Mouse (Mus musculus): ENCODE results near the gene Lrit3. TPM values are rescaled to one million over a fixed set of nuclear protein-coding genes. Genes with fewer than 3 reads are reported as not detected.
"Not testable (repeated sequence)": the region's sequence is repeated elsewhere in the genome, so short reads cannot be mapped to it uniquely, and the experiment has no call there.

Gene Lrit3
- polyA plus RNA-seq, 1 experiment from 2014 or later = not detected

DNA sequence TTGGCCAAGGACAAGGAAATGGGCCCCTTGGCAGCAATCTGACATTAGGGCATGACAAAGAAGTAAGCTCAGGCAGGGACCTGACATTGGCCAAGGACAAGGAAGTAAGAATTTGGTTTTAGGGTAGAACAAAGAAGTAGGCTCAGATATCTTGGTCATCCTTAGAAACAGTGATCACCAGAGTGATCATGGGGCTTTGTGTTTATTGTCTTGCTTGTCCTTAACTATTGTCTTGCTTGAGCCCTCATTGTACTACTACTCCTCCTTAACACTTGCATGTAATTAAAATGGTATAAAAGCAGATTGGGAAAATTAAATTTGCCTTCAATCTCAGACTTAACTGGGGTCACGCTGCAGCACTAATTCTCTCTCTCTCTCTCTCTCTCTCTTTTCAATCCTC is 46.2 kb downstream of the Lrit3 start:
- H3K27me3 ChIP-seq (replicated peaks; ENCODE audit: control insufficient read depth, insufficient read depth, low read length); H3K9me3 ChIP-seq (ENCODE audit: control insufficient read depth, low read length); H3K36me3 ChIP-seq (ENCODE audit: control insufficient read depth, insufficient read depth, low read length); H3K4me1 ChIP-seq (replicated peaks; ENCODE audit: control insufficient read depth, insufficient read depth, low read length); H3K4me3 ChIP-seq (ENCODE audit: low read depth, low read length); ATAC-seq (replicated peaks; ENCODE audit: low FRiP score); H3K27ac ChIP-seq (ENCODE audit: low read depth, low read length); H3K9ac ChIP-seq (ENCODE audit: low read depth, low read length); H3K4me2 ChIP-seq; DNase-seq (ENCODE audit: low spot score): not testable (repeated sequence)
- 93% methylated on average over 1 of the region's 1 CpGs for WGBS

DNA sequence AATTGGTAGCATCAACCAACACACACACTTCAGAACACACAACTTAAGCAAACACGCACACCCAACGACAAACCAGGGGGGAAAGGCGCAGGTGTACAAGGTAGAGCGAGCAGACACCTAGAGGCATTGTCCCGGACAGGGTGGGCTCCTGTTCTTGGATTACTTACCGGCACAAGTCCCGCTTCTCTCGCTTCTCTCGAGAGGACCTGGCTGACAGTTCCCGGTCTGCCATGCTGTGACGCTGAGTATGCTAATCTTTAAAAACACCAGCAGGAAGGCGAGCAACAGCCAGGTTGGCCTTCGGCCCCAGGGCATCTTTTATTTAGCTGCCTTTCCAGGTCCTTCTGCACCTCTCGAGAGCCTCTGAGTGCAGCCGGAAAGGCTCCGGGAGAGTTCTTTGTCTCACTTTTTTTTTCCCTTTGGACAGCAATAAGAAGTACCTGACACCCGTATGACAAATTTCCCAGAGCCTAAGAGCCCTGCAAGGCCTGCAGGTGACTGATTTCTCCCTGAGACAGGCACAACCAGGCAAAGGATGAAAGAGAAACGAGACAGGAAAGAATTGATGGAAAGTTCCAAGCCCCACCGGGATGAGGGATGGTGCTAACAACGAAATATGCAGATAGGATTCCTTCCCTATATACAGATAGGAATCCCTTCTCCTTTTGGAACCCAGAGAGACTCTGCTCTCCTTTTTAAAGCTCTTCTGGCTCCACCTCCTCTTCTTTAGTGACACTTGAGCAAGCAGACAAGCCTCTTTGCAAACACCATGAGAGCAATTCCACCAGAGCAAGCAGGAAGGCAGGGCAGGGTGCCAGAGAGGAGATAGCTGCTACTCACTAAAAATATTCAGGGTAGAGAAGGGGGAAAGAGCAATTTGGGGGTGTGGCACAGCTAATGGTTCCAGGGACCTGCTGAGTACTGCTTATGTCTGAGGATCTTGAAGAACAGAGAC is 48.9 kb downstream of the Lrit3 start, which contains the start of gene Egf:
Gene Egf, minus strand, starts transcription at position 667 of the 955 bp plus-strand sequence.
- Histone ChIP-seq H3K4me1 (replicated peaks; ENCODE audit: control insufficient read depth, insufficient read depth, low read length) (no peaks in the 10 kb centered on the region), H3K9ac (ENCODE audit: low read depth, low read length) (no peak within 1 kb of the TSS), H3K27me3 (replicated peaks; ENCODE audit: control insufficient read depth, insufficient read depth, low read length) (0 out of 2 replicates have a peak, but pooled peaks cover 6% of the 10 kb centered on the region), H3K9me3 (ENCODE audit: control insufficient read depth, low read length) (no peaks in the 10 kb centered on the region), H3K27ac (ENCODE audit: low read depth, low read length) (no peak within 1 kb of the TSS), H3K36me3 (ENCODE audit: control insufficient read depth, insufficient read depth, low read length) (no peaks in the 10 kb centered on the region), H3K4me3 (ENCODE audit: low read depth, low read length) (peak within 1 kb of the TSS; percentile 35), H3K4me2 (peak within 1 kb of the TSS; percentile 54)
- WGBS = 16% methylated on average over 20 of the region's 20 CpGs
- ATAC-seq (replicated peaks; ENCODE audit: low FRiP score) (no peak), DNase-seq (ENCODE audit: low spot score) (no peak)

DNA sequence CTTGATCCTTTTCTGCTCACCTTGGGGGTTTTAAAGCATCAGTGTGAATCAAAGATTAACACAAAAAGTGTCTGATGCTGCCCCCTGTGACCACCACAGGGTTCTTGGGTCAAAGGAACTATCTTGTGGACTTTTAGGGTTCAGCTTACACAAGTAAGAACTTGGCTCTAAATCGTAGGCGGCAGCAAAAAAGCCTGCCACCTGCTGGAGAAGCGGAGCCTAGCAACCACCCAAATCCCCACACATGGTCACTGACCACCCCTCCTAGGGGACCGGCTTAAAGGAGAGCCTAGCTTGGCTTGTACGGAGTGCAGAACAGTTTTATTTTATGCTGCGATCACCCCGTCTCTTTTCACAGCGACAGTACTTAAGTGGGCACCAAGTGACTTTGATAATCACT is 59.0 kb downstream of the Lrit3 start:
- 52% methylated on average over 8 of the region's 8 CpGs for WGBS
- DNase-seq (ENCODE audit: low spot score) (no peak), ATAC-seq (replicated peaks; ENCODE audit: low FRiP score) (no peak)
- no peaks in the 10 kb centered on the region for H3K27me3 ChIP-seq (replicated peaks; ENCODE audit: control insufficient read depth, insufficient read depth, low read length)
- H3K9me3 ChIP-seq (ENCODE audit: control insufficient read depth, low read length) = no peaks in the 10 kb centered on the region
- H3K9ac ChIP-seq (ENCODE audit: low read depth, low read length) = no peak overlapping the region
- no peak overlapping the region for H3K4me2 ChIP-seq
- no peaks in the 10 kb centered on the region for H3K36me3 ChIP-seq (ENCODE audit: control insufficient read depth, insufficient read depth, low read length)
- no peak overlapping the region for H3K27ac ChIP-seq (ENCODE audit: low read depth, low read length)
- H3K4me1 ChIP-seq (replicated peaks; ENCODE audit: control insufficient read depth, insufficient read depth, low read length) = no peaks in the 10 kb centered on the region
- H3K4me3 ChIP-seq (ENCODE audit: low read depth, low read length) = no peak overlapping the region

DNA sequence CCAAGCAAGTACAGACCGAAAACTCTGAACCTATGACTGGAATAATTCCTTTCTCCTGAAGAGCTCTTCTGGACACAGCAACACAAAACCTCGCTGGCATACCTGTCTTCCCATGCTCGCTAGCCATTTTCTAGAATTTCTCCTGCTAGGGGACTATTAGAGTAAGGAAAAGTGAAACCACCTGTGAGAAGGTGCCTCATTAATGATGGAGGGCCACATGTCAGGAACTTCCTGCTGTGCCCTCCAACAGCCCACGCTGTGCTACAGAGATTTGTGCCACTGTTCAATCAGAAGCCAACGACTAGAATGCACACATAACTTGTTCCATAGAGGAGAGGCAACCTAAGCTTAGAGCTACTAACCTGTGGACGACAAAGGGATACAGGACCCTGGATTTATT is 61.0 kb downstream of the Lrit3 start:
- DNase-seq (ENCODE audit: low spot score) (no peak), ATAC-seq (replicated peaks; ENCODE audit: low FRiP score) (no peak)
- Histone ChIP-seq H3K9ac (ENCODE audit: low read depth, low read length) (no peak overlapping the region), H3K4me2 (no peak overlapping the region), H3K27me3 (replicated peaks; ENCODE audit: control insufficient read depth, insufficient read depth, low read length) (no peaks in the 10 kb centered on the region), H3K4me3 (ENCODE audit: low read depth, low read length) (no peak overlapping the region), H3K4me1 (replicated peaks; ENCODE audit: control insufficient read depth, insufficient read depth, low read length) (no peaks in the 10 kb centered on the region), H3K9me3 (ENCODE audit: control insufficient read depth, low read length) (no peaks in the 10 kb centered on the region), H3K27ac (ENCODE audit: low read depth, low read length) (no peak overlapping the region), H3K36me3 (ENCODE audit: control insufficient read depth, insufficient read depth, low read length) (no peaks in the 10 kb centered on the region)
- 71% methylated on average over 6 of the region's 6 CpGs for WGBS

DNA sequence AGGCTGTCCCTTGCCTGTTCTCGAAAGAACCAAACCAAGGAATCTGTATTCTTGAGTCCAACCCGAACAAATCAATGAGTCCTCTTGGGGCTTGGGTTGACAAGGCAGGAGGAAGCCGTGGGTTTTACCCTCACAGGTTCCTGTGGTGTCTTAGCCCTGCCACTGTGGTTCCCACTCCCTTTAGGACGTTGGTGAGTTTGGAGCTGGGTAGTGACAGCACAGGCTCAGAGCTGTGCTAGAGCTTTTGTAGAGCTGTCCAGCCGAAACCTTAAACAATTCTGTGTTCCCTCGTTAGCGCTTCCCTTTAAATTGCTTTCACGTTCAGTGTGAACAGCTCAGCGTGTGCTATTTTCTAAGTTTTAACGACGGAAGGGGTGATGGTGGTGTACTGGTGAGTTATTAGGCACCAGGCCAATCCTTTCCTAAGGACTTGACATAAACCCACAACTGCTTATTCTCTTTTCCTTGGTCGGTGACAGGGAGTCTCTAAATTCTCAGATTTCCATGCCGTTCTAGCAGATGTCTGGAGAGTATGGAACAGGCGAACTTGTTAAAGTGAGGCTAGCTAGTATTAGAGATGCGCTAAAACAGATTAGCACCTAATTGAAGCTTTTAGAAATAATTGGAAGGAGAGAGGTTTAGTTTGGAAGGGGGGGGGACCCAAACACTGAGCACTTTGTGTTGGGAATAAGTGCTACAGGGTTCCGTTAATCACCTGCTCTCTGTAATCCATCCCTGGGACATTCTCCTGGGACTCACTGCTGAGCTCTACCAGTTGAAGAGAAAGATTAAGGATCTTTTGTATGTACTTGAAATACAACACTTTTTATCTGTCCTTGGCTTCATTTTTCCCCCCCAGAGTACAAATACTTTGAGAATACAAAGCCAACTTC is 65.3 kb downstream of the Lrit3 start:
- WGBS = 72% methylated on average over 16 of the region's 16 CpGs
- Histone ChIP-seq H3K4me3 (ENCODE audit: low read depth, low read length) (no peak overlapping the region), H3K9ac (ENCODE audit: low read depth, low read length) (no peak overlapping the region), H3K36me3 (ENCODE audit: control insufficient read depth, insufficient read depth, low read length) (no peaks in the 10 kb centered on the region), H3K4me1 (replicated peaks; ENCODE audit: control insufficient read depth, insufficient read depth, low read length) (no peaks in the 10 kb centered on the region), H3K4me2 (no peak overlapping the region), H3K27me3 (replicated peaks; ENCODE audit: control insufficient read depth, insufficient read depth, low read length) (no peaks in the 10 kb centered on the region; the same call in 1 of the 2 replicates), H3K27ac (ENCODE audit: low read depth, low read length) (no peak overlapping the region), H3K9me3 (ENCODE audit: control insufficient read depth, low read length) (no peaks in the 10 kb centered on the region)
- ATAC-seq (replicated peaks; ENCODE audit: low FRiP score) (no peak), DNase-seq (ENCODE audit: low spot score) (no peak)

Other genes with a start within 250 kb of the Lrit3 start
- gene Egf, start 48.7 kb downstream of the Lrit3 start, polyA plus RNA-seq (2014; fragmentation: Nextera tagmentation; extraction: Ambion mirVana) = 1.4 and 2.1 TPM in 2 replicates
- 0.25 TPM in 1 of 2 replicates, not detected in the other for gene Rrh, start 18.6 kb upstream of the Lrit3 start, polyA plus RNA-seq (2014; fragmentation: Nextera tagmentation; extraction: Ambion mirVana)
- 56.9 and 67.7 TPM in 2 replicates for gene Gar1, start 27.4 kb upstream of the Lrit3 start, polyA plus RNA-seq (2014; fragmentation: Nextera tagmentation; extraction: Ambion mirVana)
- gene Cfi, start 31.9 kb upstream of the Lrit3 start, polyA plus RNA-seq (2014; fragmentation: Nextera tagmentation; extraction: Ambion mirVana) = 72.0 and 79.6 TPM in 2 replicates
- gene Pla2g12a, start 74.6 kb upstream of the Lrit3 start, polyA plus RNA-seq (2014; fragmentation: Nextera tagmentation; extraction: Ambion mirVana) = 164 and 179 TPM in 2 replicates
- 80.7 and 82.4 TPM in 2 replicates for gene Casp6, start 97.4 kb upstream of the Lrit3 start, polyA plus RNA-seq (2014; fragmentation: Nextera tagmentation; extraction: Ambion mirVana)
- gene Mcub, start 166.2 kb upstream of the Lrit3 start, polyA plus RNA-seq (2014; fragmentation: Nextera tagmentation; extraction: Ambion mirVana) = 3.5 and 4.3 TPM in 2 replicates

All from liver, embryonic 11.5 days (tissue).